Mouse (Mus musculus) lung, embryonic 15.5 days (tissue): ENCODE measurements at regions not wholly inside any gene's neighbourhood (a gene's known extent, or its start where the extent isn't known, plus 50 kb on each side); places are given as distances from the start of the nearest gene placed in this dataset.

Source experiments
- ATAC-seq: fragments of 200-750 bp; cut with Nextera tagmentation; 2 replicates; pipeline ENCODE4 v1.8.0; 2017; ENCODE audit warnings: moderate number of reproducible peaks, borderline replicate concordance; ENCODE audit not compliant: low FRiP score, low TSS enrichment; ENCODE audit errors: extremely low read depth
- H3K27ac ChIP-seq: fragments of 300-500 bp; sonication (generic); 2 replicates; pipeline ENCODE4 v1.5.1; 2015; ENCODE audit warnings: moderate library complexity, mild to moderate bottlenecking, inconsistent platforms
- H3K27me3 ChIP-seq: fragments of 300-500 bp; sonication (generic); 2 replicates; pipeline ENCODE4 v1.6.1; 2015; ENCODE audit warnings: inconsistent platforms
- H3K36me3 ChIP-seq: fragments of 300-500 bp; sonication (generic); 2 replicates; pipeline ENCODE4 v1.6.1; 2015; ENCODE audit warnings: inconsistent platforms
- H3K4me1 ChIP-seq: fragments of 300-500 bp; sonication (generic); 2 replicates; pipeline ENCODE4 v1.6.1; 2015; ENCODE audit warnings: inconsistent platforms
- H3K4me2 ChIP-seq: fragments of 300-500 bp; sonication (generic); 2 replicates; pipeline ENCODE4 v1.6.1; 2015; ENCODE audit warnings: inconsistent platforms, mild to moderate bottlenecking, moderate library complexity
- H3K4me3 ChIP-seq: fragments of 300-500 bp; sonication (generic); 2 replicates; pipeline ENCODE4 v1.5.1; 2015; ENCODE audit warnings: mild to moderate bottlenecking, inconsistent platforms
- H3K9ac ChIP-seq: fragments of 300-500 bp; sonication (generic); 2 replicates; pipeline ENCODE4 v1.6.1; 2015; ENCODE audit warnings: inconsistent platforms
- H3K9me3 ChIP-seq: fragments of 300-500 bp; sonication (generic); 2 replicates; pipeline ENCODE4 v1.6.1; 2016; ENCODE audit warnings: inconsistent platforms
- WGBS: fragments of 180-500 bp; shearing (Covaris S2); methylation state at CpG from one replicate; pipeline ENCODE4 v1.1.7; 2015; 5-methylcytosine and 5-hydroxymethylcytosine counted together

GRCm38 (mm10) chr13:101190249-101190830 lies 357.1 kb upstream of the Slc30a5 start:
- no peak for ATAC-seq

GRCm38 (mm10) chr13:101182387-101182786 lies 349.2 kb upstream of the Slc30a5 start:
- H3K4me2 ChIP-seq = no peak overlapping the region
- H3K27me3 ChIP-seq = no peaks in the 10 kb centered on the region
- no peak overlapping the region for H3K4me3 ChIP-seq
- H3K36me3 ChIP-seq = no peaks in the 10 kb centered on the region
- H3K9me3 ChIP-seq = no peaks in the 10 kb centered on the region
- no peaks in the 10 kb centered on the region for H3K4me1 ChIP-seq
- WGBS = 72% methylated on average over 2 of the region's 2 CpGs
- ATAC-seq = no peak
- H3K9ac ChIP-seq = no peak overlapping the region
- H3K27ac ChIP-seq = no peak overlapping the region

More at GRCm38 (mm10) chr13:101190249-101190830, 357.1 kb upstream of the Slc30a5 start:
- no peak overlapping the region for H3K9ac ChIP-seq
- H3K4me2 ChIP-seq = no peak overlapping the region
- no peak overlapping the region for H3K27ac ChIP-seq
- WGBS = 80% methylated on average over 7 of the region's 7 CpGs
- H3K4me1 ChIP-seq = no peaks in the 10 kb centered on the region
- H3K36me3 ChIP-seq = no peaks in the 10 kb centered on the region
- H3K9me3 ChIP-seq = no peaks in the 10 kb centered on the region
- no peak overlapping the region for H3K4me3 ChIP-seq
- H3K27me3 ChIP-seq = no peaks in the 10 kb centered on the region

DNA sequence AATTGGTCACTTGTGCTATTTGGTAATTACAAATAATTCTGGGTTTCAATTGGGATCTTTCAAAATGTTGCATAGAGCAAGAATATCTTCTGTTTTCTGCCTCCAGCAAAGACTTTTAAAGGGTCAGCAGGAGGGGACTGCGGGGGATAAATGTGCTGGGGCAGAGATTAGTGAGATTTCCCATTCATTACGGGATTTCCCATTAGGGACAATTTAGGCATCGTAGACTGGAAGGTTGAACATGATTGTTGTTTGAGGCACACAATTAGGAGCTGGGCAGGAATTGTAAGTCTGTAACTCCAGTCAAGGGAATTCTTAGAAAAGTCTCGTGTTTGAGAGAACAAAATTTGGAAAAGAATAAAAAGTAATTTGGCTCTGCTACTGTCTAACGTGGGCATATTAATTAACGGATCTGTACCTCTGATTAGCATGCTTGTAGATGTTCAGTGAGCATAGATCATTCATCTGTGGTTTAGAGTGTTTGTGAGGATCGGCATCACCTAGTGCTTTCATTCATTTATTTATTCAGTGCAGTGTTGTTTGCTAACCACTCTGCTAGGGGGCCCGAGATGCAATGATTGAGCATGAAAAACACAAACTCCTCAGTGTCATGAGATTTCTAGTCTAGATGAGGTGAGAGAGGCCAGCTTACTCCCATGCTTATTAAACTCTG lies 341.9 kb upstream of the Slc30a5 start:
- ATAC-seq = no peak
- no peak overlapping the region for H3K27ac ChIP-seq
- 76% methylated on average over 8 of the region's 8 CpGs for WGBS
- H3K9me3 ChIP-seq = no peaks in the 10 kb centered on the region
- H3K4me1 ChIP-seq = no peaks in the 10 kb centered on the region
- H3K27me3 ChIP-seq = no peaks in the 10 kb centered on the region
- no peak overlapping the region for H3K9ac ChIP-seq
- H3K36me3 ChIP-seq = no peaks in the 10 kb centered on the region
- no peak overlapping the region for H3K4me3 ChIP-seq
- H3K4me2 ChIP-seq = no peak overlapping the region

GRCm38 (mm10) chr13:101161768-101162167 lies 328.5 kb upstream of the Slc30a5 start:
- H3K36me3 ChIP-seq = no peaks in the 10 kb centered on the region
- 36% methylated on average over 2 of the region's 2 CpGs for WGBS
- H3K4me1 ChIP-seq = no peaks in the 10 kb centered on the region
- no peaks in the 10 kb centered on the region for H3K9me3 ChIP-seq
- H3K27ac ChIP-seq = no peak overlapping the region
- H3K4me3 ChIP-seq = no peak overlapping the region
- no peak for ATAC-seq
- H3K9ac ChIP-seq = no peak overlapping the region
- no peak overlapping the region for H3K4me2 ChIP-seq
- H3K27me3 ChIP-seq = no peaks in the 10 kb centered on the region

GRCm38 (mm10) chr13:101159878-101160277 lies 326.7 kb upstream of the Slc30a5 start:
- 89% methylated on average over 3 of the region's 3 CpGs for WGBS
- Histone ChIP-seq H3K9ac (no peak overlapping the region), H3K27ac (no peak overlapping the region), H3K4me3 (no peak overlapping the region), H3K27me3 (no peaks in the 10 kb centered on the region), H3K9me3 (no peaks in the 10 kb centered on the region), H3K4me2 (no peak overlapping the region), H3K36me3 (no peaks in the 10 kb centered on the region), H3K4me1 (no peaks in the 10 kb centered on the region)
- ATAC-seq = no peak

DNA sequence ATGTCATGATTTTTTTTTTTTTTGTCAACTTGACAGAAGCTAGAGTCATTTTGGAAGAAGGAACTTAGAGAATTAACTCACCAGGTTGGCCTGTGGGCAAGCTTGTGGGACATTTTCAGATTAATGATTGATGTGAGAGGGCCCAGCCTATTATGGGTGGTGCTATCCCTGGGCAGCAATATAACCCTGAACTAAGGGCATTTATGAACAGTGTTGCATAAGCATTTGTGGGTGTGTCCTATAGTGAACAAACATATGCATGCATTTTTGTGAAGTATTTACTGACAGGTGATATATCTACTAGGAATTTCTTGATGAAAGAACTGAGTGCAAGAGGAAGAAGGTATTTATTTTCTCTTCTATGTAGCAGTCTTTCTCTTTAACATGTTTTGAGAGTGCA lies 320.5 kb upstream of the Slc30a5 start:
- no peak overlapping the region for H3K4me3 ChIP-seq
- H3K4me1 ChIP-seq = no peaks in the 10 kb centered on the region
- no peak overlapping the region for H3K27ac ChIP-seq
- no peaks in the 10 kb centered on the region for H3K9me3 ChIP-seq
- H3K27me3 ChIP-seq = no peaks in the 10 kb centered on the region
- H3K36me3 ChIP-seq = no peaks in the 10 kb centered on the region
- ATAC-seq = no peak
- no peak overlapping the region for H3K4me2 ChIP-seq
- H3K9ac ChIP-seq = no peak overlapping the region

DNA sequence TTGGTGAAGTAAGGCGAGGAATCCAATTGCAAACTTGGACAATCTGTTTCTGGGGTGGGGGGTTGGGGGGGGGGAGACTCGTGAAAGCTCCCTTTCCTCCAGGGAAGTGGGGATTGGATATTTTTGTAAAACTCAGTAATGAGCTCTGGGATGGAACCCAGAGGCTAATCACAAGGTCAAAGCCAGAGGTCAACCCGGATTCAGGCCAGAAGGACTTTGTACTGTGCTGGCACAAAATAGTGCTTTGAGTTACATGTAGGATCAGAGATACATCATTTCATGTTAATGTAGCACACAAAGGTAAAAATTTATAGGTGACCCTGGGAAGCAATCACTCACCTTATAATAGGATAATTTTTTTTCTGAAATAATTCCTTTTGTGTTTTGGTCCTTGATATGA lies 309.5 kb upstream of the Slc30a5 start:
- WGBS = 46% methylated on average over 3 of the region's 3 CpGs
- Histone ChIP-seq H3K27me3 (no peaks in the 10 kb centered on the region), H3K9ac (no peak overlapping the region), H3K4me1 (no peaks in the 10 kb centered on the region), H3K27ac (no peak overlapping the region), H3K9me3 (no peaks in the 10 kb centered on the region), H3K36me3 (no peaks in the 10 kb centered on the region), H3K4me2 (no peak overlapping the region), H3K4me3 (no peak overlapping the region)
- ATAC-seq = no peak

GRCm38 (mm10) chr13:101142104-101142735 lies 309.0 kb upstream of the Slc30a5 start:
- no peak overlapping the region for H3K4me2 ChIP-seq
- H3K4me1 ChIP-seq = no peaks in the 10 kb centered on the region
- WGBS = 72% methylated on average over 6 of the region's 6 CpGs
- H3K4me3 ChIP-seq = no peak overlapping the region
- H3K27ac ChIP-seq = no peak overlapping the region
- ATAC-seq = no peak
- no peaks in the 10 kb centered on the region for H3K9me3 ChIP-seq
- H3K27me3 ChIP-seq = no peaks in the 10 kb centered on the region
- H3K36me3 ChIP-seq = no peaks in the 10 kb centered on the region
- H3K9ac ChIP-seq = no peak overlapping the region

- 77% methylated on average over 3 of the region's 3 CpGs for whole genome bisulfite sequencing
Observed at GRCm38 (mm10) chr13:101129466-101129865, 296.2 kb upstream of the Slc30a5 start.

DNA sequence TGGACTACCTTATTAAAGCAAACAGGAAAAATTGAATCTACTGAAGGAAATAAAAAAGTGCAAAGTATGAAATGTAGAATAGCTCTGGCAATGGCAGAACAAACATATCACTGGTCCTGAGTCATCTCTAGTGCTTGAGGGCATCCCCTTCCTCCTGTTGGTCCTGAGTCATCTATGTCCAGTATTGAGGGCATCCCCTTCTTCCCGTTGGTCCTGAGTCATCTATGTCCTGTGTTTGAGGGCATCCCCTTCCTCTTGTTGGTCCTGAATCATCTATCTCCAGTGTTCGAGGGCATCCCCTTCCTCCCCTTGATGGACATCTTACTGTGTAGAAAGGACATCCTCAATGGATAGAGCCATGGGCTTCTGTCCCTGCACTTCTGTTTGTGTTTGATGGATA lies 294.6 kb upstream of the Slc30a5 start:
- H3K27ac ChIP-seq = no peak overlapping the region
- H3K36me3 ChIP-seq = no peaks in the 10 kb centered on the region
- no peaks in the 10 kb centered on the region for H3K4me1 ChIP-seq
- 88% methylated on average over 2 of the region's 2 CpGs for WGBS
- H3K27me3 ChIP-seq = no peaks in the 10 kb centered on the region
- H3K9me3 ChIP-seq = no peaks in the 10 kb centered on the region
- H3K4me3 ChIP-seq = no peak overlapping the region
- no peak overlapping the region for H3K9ac ChIP-seq
- H3K4me2 ChIP-seq = no peak overlapping the region
- no peak for ATAC-seq

More at GRCm38 (mm10) chr13:101129466-101129865, 296.2 kb upstream of the Slc30a5 start:
- ATAC-seq = no peak
- Histone ChIP-seq H3K4me1 (no peaks in the 10 kb centered on the region), H3K4me2 (no peak overlapping the region), H3K36me3 (no peaks in the 10 kb centered on the region), H3K27me3 (no peaks in the 10 kb centered on the region), H3K27ac (no peak overlapping the region), H3K4me3 (no peak overlapping the region), H3K9ac (no peak overlapping the region), H3K9me3 (no peaks in the 10 kb centered on the region)

DNA sequence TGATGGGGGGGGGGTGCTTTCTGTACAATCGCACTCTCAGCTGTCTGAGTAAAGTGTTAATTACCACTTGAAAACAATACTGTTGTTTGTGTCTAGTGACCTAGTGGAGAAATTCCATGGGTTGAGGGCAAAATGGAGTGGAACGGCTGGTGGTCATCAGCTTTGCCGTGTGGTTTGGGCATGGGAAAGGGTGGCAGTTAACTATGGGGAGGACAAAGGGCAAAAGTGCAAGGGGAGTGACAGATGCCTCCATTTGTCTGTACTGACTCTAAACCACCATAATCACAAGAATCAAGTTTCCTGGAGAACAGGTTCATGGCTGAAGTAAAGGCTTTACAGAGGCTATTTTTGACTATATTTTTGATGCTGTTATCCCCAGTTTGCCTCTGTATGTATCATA lies 294.0 kb upstream of the Slc30a5 start:
- ATAC-seq = no peak
- no peaks in the 10 kb centered on the region for H3K9me3 ChIP-seq
- H3K27ac ChIP-seq = no peak overlapping the region
- WGBS = 82% methylated on average over 3 of the region's 3 CpGs
- no peaks in the 10 kb centered on the region for H3K36me3 ChIP-seq
- H3K4me2 ChIP-seq = no peak overlapping the region
- no peaks in the 10 kb centered on the region for H3K27me3 ChIP-seq
- no peaks in the 10 kb centered on the region for H3K4me1 ChIP-seq
- no peak overlapping the region for H3K9ac ChIP-seq
- no peak overlapping the region for H3K4me3 ChIP-seq

GRCm38 (mm10) chr13:101117311-101117710 lies 284.1 kb upstream of the Slc30a5 start:
- H3K36me3 ChIP-seq = no peaks in the 10 kb centered on the region
- H3K4me2 ChIP-seq = no peak overlapping the region
- H3K9ac ChIP-seq = no peak overlapping the region
- 71% methylated on average over 2 of the region's 2 CpGs for WGBS
- ATAC-seq = no peak
- no peaks in the 10 kb centered on the region for H3K27me3 ChIP-seq
- no peaks in the 10 kb centered on the region for H3K4me1 ChIP-seq
- H3K9me3 ChIP-seq = no peaks in the 10 kb centered on the region
- H3K27ac ChIP-seq = no peak overlapping the region
- H3K4me3 ChIP-seq = no peak overlapping the region
